Comparison of ENCODE assay signal across 24 mouse cellular contexts in the genomic region with DNA sequence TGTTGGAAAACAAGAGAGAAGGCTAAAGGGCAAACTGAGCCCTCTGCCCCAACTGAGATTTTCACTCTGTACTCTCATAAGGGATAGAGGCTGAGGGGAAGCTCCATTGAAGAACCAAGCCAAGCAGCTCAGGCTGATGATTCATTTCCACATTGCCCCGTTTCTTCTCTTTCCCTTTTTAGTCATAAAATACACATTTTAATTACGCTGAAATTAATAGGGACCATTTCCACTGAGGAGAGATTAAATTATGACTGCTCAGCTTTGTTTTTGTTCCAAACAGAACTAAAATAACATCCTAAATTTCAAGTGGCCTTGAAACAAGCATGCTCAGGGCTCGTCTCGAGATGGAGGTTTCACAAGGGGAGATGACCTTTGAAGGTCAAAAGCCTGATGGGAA.
DNase-seq lines count a peak whose midpoint lies in the region; ATAC-seq and TF ChIP-seq lines count a peak whose summit lies in the region.
"Had no signal": no experiment of that assay in that cellular context is flagged by ENCODE, and none has a peak within 500 bp of the region (broad histone marks: within the 10 kb centered on the region; RNA-seq: fewer than 3 reads in every experiment).

No protein-coding gene starts in this region.

- 42% methylated on average over 4 of the region's 4 CpGs for WGBS in kidney, postnatal 0 days
- WGBS in kidney, embryonic 14.5 days: 40% methylated on average over 4 of the region's 4 CpGs

- DNase-seq in kidney, postnatal 0 days (ENCODE audit: low spot score): peak; percentile 57
- peak; percentile 5 for DNase-seq in kidney, postnatal 14 days
- no peak for DNase-seq in kidney, postnatal 10 days
- DNase-seq in 416B (ENCODE audit: low read depth): peak; percentile 58
- peak; percentile 13 for DNase-seq in brain, adult 2 months (ENCODE audit: low read depth, low spot score)
- DNase-seq: adrenal gland, adult 2 months; adrenal gland, adult 8-10 months; adrenal gland, postnatal 10 days; adrenal gland, postnatal 14 days; adrenal gland, postnatal 25 days; adrenal gland, postnatal 36 days; B cell, adult 2 months; cerebellum, adult 11 months; cerebellum, adult 11-12 months; cerebellum, adult 18-20 months; cerebellum, adult 2 months had no signal

- no peak overlapping the region for H3K4me3 ChIP-seq in kidney, postnatal 0 days (replicated peaks; ENCODE audit: low read depth, low read length)
- H3K4me3 ChIP-seq in kidney, embryonic 14.5 days (ENCODE audit: low read length): no peak overlapping the region

- H3K27ac ChIP-seq in kidney, postnatal 0 days: no peak overlapping the region
- no peak overlapping the region for H3K27ac ChIP-seq in kidney, embryonic 14.5 days (ENCODE audit: low read depth, low read length)

- H3K4me1 ChIP-seq in kidney, postnatal 0 days (replicated peaks; ENCODE audit: insufficient read depth, low read length): no peaks in the 10 kb centered on the region
- no peaks in the 10 kb centered on the region for H3K4me1 ChIP-seq in kidney, embryonic 14.5 days (ENCODE audit: control insufficient read depth, insufficient read depth, low read length)

- no peak overlapping the region for H3K9ac ChIP-seq in kidney, postnatal 0 days (ENCODE audit: low read depth, low read length)
- H3K9ac ChIP-seq in kidney, embryonic 14.5 days (ENCODE audit: low read depth, low read length): no peak overlapping the region

- no peak overlapping the region for H3K4me2 ChIP-seq in kidney, postnatal 0 days (ENCODE audit: low read length)
- no peak overlapping the region for H3K4me2 ChIP-seq in kidney, embryonic 14.5 days (replicated peaks; ENCODE audit: low read depth, low read length)

- TF ChIP-seq CTCF in kidney, postnatal 0 days (IDR thresholded peaks at IDR 0.05; ENCODE audit: low read depth): no peak

- no peaks in the 10 kb centered on the region for H3K36me3 ChIP-seq in kidney, postnatal 0 days (ENCODE audit: insufficient read depth, low read length)
- H3K36me3 ChIP-seq in kidney, embryonic 14.5 days (ENCODE audit: control insufficient read depth, insufficient read depth, low read length): no peaks in the 10 kb centered on the region
- H3K36me3 ChIP-seq: G1E had no signal

- no peak for ATAC-seq in kidney, postnatal 0 days (replicated peaks; ENCODE audit: low FRiP score, low read depth)
- no peak for ATAC-seq in kidney, embryonic 14.5 days (ENCODE audit: low FRiP score, low TSS enrichment)
- no peak for ATAC-seq in frontal cortex, adult (ENCODE audit: low TSS enrichment)
- no peak for ATAC-seq in megakaryocyte progenitor cell, adult 5-6 weeks (replicated peaks; ENCODE audit: poor library complexity)
- ATAC-seq: activated CD4-positive, CD25-positive, alpha-beta regulatory T cell, adult 4 months; CD4-positive, CD25-positive, alpha-beta regulatory T cell, adult 4 months; Patski had no signal

- 0 out of 2 replicates have a peak, but pooled peaks cover 3% of the 10 kb centered on the region for H3K27me3 ChIP-seq in kidney, postnatal 0 days (ENCODE audit: insufficient read depth, low read length)
- H3K27me3 ChIP-seq in kidney, embryonic 14.5 days (ENCODE audit: control insufficient read depth, insufficient read depth, low read length): no peaks in the 10 kb centered on the region
- H3K27me3 ChIP-seq: CH12.LX, Patski had no signal

- H3K9me3 ChIP-seq in kidney, postnatal 0 days (replicated peaks; ENCODE audit: low read length): no peaks in the 10 kb centered on the region
- H3K9me3 ChIP-seq in kidney, embryonic 14.5 days (ENCODE audit: control insufficient read depth, low read length): no peaks in the 10 kb centered on the region
- H3K9me3 ChIP-seq: G1E had no signal
